Mouse (Mus musculus): ENCODE measurements around the gene Lhx4. TPM values are rescaled to one million over a fixed set of nuclear protein-coding genes. Genes with fewer than 3 reads are reported as not detected.

Lhx4 gene
- polyA plus RNA-seq, 2 experiments, result not detected

DNA sequence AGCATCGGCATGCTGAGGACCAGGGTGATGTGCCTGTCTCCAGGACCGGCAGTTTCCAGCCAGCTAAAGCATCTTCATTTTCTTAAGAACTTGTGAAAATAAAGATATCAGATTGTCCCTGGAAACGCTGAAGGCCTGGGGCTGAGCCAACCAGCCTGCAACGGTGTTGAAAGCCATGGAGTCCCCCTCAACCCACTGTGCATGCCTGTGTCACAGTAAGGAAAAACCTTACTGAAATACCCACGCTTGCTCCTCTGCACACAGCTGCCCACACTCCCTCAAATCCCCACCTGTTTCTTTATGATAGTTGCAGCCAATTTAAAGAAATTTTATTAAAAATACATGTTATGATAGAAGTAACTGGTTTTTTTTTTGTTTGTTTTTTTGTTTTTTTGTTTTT is 95.2 kb downstream of the Lhx4 start:
- H3K4me2 ChIP-seq (replicated peaks; ENCODE audit: low read depth, low read length, severe bottlenecking), result no peak overlapping the region
- no peak for DNase-seq (ENCODE audit: low spot score)
- no peak for TF ChIP-seq POLR2A (IDR thresholded peaks at IDR 0.05; ENCODE audit: borderline replicate concordance, extremely low read depth, insufficient read depth, insufficient read length)
- no peak for ATAC-seq (ENCODE audit: low FRiP score, low read depth)
- H3K9me3 ChIP-seq (ENCODE audit: control insufficient read depth, low read length), result no peaks in the 10 kb centered on the region
- no peaks in the 10 kb centered on the region for H3K4me1 ChIP-seq (ENCODE audit: control insufficient read depth, insufficient read depth, low read length)
- no peak overlapping the region for H3K27ac ChIP-seq (replicated peaks; ENCODE audit: low read depth, low read length)
- H3K27me3 ChIP-seq (ENCODE audit: control insufficient read depth, insufficient read depth, low read length), result no peaks in the 10 kb centered on the region
- H3K4me3 ChIP-seq (replicated peaks; ENCODE audit: low read length), result no peak overlapping the region
- H3K36me3 ChIP-seq (ENCODE audit: control insufficient read depth, insufficient read depth, low read length), result no peaks in the 10 kb centered on the region; the same call in 1 of the 2 replicates
- WGBS, result 84% methylated on average over 5 of the region's 5 CpGs
- H3K9ac ChIP-seq (ENCODE audit: low read depth, low read length, severe bottlenecking), result no peak overlapping the region

DNA sequence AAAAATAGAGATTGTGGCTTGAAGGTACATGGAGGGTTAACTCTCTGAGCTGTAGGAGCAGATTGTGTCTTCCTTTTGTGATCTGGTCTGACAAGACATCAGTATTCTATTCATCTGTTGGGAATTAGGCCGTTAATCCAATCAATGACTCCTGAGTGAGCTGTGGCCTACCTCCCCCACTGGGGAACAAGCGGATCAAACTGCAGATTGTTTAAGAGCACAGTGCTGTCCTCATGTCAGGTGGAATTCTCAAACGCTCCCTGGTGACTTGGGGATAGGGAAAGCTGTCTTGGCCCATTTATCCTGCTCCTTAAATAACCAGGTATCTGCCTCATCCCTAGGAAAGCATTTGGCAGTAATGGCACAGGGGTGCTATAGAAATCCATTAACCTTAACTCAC is 96.5 kb downstream of the Lhx4 start:
- H3K27ac ChIP-seq (replicated peaks; ENCODE audit: low read depth, low read length), result no peak overlapping the region
- no peak for TF ChIP-seq POLR2A (IDR thresholded peaks at IDR 0.05; ENCODE audit: borderline replicate concordance, extremely low read depth, insufficient read depth, insufficient read length)
- H3K4me2 ChIP-seq (replicated peaks; ENCODE audit: low read depth, low read length, severe bottlenecking), result no peak overlapping the region
- WGBS, result 61% methylated on average over 3 of the region's 3 CpGs
- H3K36me3 ChIP-seq (ENCODE audit: control insufficient read depth, insufficient read depth, low read length), result no peaks in the 10 kb centered on the region; the same call in 1 of the 2 replicates
- H3K27me3 ChIP-seq (ENCODE audit: control insufficient read depth, insufficient read depth, low read length), result no peaks in the 10 kb centered on the region
- ATAC-seq (ENCODE audit: low FRiP score, low read depth) (no peak), DNase-seq (ENCODE audit: low spot score) (no peak)
- no peaks in the 10 kb centered on the region for H3K4me1 ChIP-seq (ENCODE audit: control insufficient read depth, insufficient read depth, low read length)
- H3K9me3 ChIP-seq (ENCODE audit: control insufficient read depth, low read length), result no peaks in the 10 kb centered on the region
- no peak overlapping the region for H3K4me3 ChIP-seq (replicated peaks; ENCODE audit: low read length)
- no peak overlapping the region for H3K9ac ChIP-seq (ENCODE audit: low read depth, low read length, severe bottlenecking)

DNA sequence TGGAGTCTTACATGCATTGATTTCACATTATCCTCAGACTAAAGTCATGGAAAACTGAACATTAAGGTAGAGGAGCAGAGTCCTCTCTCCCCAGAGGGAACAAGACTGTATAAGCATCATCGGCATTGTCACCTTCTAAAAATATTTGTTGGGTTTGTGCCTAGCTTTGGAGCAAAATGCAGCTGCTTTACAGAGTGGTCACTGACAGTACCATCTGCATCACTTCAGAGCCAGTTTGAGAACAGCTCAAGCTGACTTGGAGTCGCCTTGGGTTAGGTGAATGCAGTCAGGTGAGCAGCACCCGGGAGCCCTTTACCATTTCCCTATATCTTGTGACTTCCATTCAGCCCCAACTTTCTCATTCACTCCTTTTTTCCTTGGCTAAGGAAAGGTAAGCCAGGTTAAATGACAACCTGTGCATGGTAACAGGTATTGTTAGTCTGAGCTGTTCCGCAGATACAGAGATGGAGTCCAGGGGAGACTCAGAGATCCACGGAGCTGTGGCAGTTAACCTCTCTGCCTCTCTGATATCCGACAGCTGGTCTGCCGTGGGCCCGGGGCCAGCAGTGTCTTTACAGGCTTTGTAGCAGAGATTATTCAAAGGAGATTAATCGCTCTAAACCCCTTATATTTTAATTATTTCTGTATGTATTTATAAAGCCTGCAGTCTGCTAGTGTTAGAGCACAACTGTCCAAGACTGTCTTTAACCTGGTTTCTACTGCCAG is 101.2 kb downstream of the Lhx4 start:
- ATAC-seq (ENCODE audit: low FRiP score, low read depth) (no peak), DNase-seq (ENCODE audit: low spot score) (no peak)
- no peaks in the 10 kb centered on the region for H3K36me3 ChIP-seq (ENCODE audit: control insufficient read depth, insufficient read depth, low read length)
- H3K4me2 ChIP-seq (replicated peaks; ENCODE audit: low read depth, low read length, severe bottlenecking), result no peak overlapping the region
- no peak overlapping the region for H3K4me3 ChIP-seq (replicated peaks; ENCODE audit: low read length)
- H3K27ac ChIP-seq (replicated peaks; ENCODE audit: low read depth, low read length), result no peak overlapping the region
- H3K9ac ChIP-seq (ENCODE audit: low read depth, low read length, severe bottlenecking), result no peak overlapping the region
- no peaks in the 10 kb centered on the region for H3K9me3 ChIP-seq (ENCODE audit: control insufficient read depth, low read length)
- no peak for TF ChIP-seq POLR2A (IDR thresholded peaks at IDR 0.05; ENCODE audit: borderline replicate concordance, extremely low read depth, insufficient read depth, insufficient read length)
- no peaks in the 10 kb centered on the region for H3K27me3 ChIP-seq (ENCODE audit: control insufficient read depth, insufficient read depth, low read length)
- no peaks in the 10 kb centered on the region for H3K4me1 ChIP-seq (ENCODE audit: control insufficient read depth, insufficient read depth, low read length)
- WGBS, result 78% methylated on average over 9 of the region's 9 CpGs

Other genes starting within 250 kb of the Lhx4 start
- 88.3 and 117 TPM in 2 replicates for gene Acbd6, start 193.6 kb downstream of the Lhx4 start, polyA plus RNA-seq (2012; rRNA removed)
- gene Acbd6, start 193.6 kb downstream of the Lhx4 start, polyA plus RNA-seq (2014; fragmentation: Nextera tagmentation; extraction: Ambion mirVana), result 87.9 and 88.4 TPM in 2 replicates
- 65.6 and 83.1 TPM in 2 replicates for gene Qsox1, start 61.2 kb upstream of the Lhx4 start, polyA plus RNA-seq (2012; rRNA removed)
- gene Qsox1, start 61.2 kb upstream of the Lhx4 start, polyA plus RNA-seq (2014; fragmentation: Nextera tagmentation; extraction: Ambion mirVana), result 15.0 and 16.1 TPM in 2 replicates
- 10.8 and 10.9 TPM in 2 replicates for gene Cep350, start 221.6 kb upstream of the Lhx4 start, polyA plus RNA-seq (2012; rRNA removed)
- 13.4 and 15.0 TPM in 2 replicates for gene Cep350, start 221.6 kb upstream of the Lhx4 start, polyA plus RNA-seq (2014; fragmentation: Nextera tagmentation; extraction: Ambion mirVana)

Data from limb, embryonic 14.5 days (tissue).